Mouse (Mus musculus) kidney, embryonic 16.5 days (tissue): Measurements from ENCODE around the gene Ppp1cb. TPM values are rescaled to one million over a fixed set of nuclear protein-coding genes. Genes with fewer than 3 reads are reported as not detected.
"Not testable (repeated sequence)": the region's sequence is repeated elsewhere in the genome, so short reads cannot be mapped to it uniquely, and the experiment has no call there.

ENCODE experiments used
- ATAC-seq: fragments of 200-750 bp; cut with Nextera tagmentation; 2 replicates; pipeline ENCODE4 v1.8.0; 2017; ENCODE audit warnings: moderate TSS enrichment; ENCODE audit not compliant: low FRiP score, low TSS enrichment
- H3K27ac ChIP-seq: fragments of 300-500 bp; sonication (generic); 2 replicates; pipeline ENCODE4 v1.5.1; 2014; ENCODE audit warnings: low read length
- H3K27me3 ChIP-seq: fragments of 300-500 bp; sonication (generic); 2 replicates; pipeline ENCODE4 v1.6.1; 2014; ENCODE audit warnings: low read length, control low read depth, mixed read lengths; ENCODE audit not compliant: insufficient read depth
- H3K36me3 ChIP-seq: fragments of 300-500 bp; sonication (generic); 2 replicates; pipeline ENCODE4 v1.6.1; 2014; ENCODE audit warnings: low read length, control low read depth, mixed read lengths; ENCODE audit not compliant: insufficient read depth
- H3K4me1 ChIP-seq: fragments of 300-500 bp; sonication (generic); 2 replicates; pipeline ENCODE4 v1.6.1; 2014; ENCODE audit warnings: low read length, control low read depth, mixed read lengths; ENCODE audit not compliant: insufficient read depth
- H3K4me2 ChIP-seq: fragments of 300-500 bp; sonication (generic); replicated peaks from 2 replicates; pipeline ENCODE4 v1.6.1; 2014; ENCODE audit warnings: low read depth, low read length
- H3K4me3 ChIP-seq: fragments of 300-500 bp; sonication (generic); 2 replicates; pipeline ENCODE4 v1.5.1; 2014; ENCODE audit warnings: mild to moderate bottlenecking, low read length
- H3K9ac ChIP-seq: fragments of 300-500 bp; sonication (generic); replicated peaks from 2 replicates; pipeline ENCODE4 v1.6.1; 2014; ENCODE audit warnings: low read length
- H3K9me3 ChIP-seq: fragments of 300-500 bp; sonication (generic); 2 replicates; pipeline ENCODE4 v1.6.1; 2016; ENCODE audit warnings: low read length, control low read depth
- WGBS: fragments of 180-500 bp; shearing (Covaris S2); extraction: QIAGEN DNeasy Blood & Tissue Kit; methylation state at CpG from one replicate; pipeline ENCODE4 v1.1.7; 2014; 5-methylcytosine and 5-hydroxymethylcytosine counted together
- polyA plus RNA-seq: library from polyadenylated mRNA; unstranded; fragments of >200 nt; fragmentation: Nextera tagmentation; extraction: Ambion mirVana; gene quantifications from 2 replicates; pipeline ENCODE4 v1.2.1, GENCODE M21; 2015

Gene Ppp1cb
- polyA plus RNA-seq, 1 experiment from 2014 or later = 190 TPM

DNA sequence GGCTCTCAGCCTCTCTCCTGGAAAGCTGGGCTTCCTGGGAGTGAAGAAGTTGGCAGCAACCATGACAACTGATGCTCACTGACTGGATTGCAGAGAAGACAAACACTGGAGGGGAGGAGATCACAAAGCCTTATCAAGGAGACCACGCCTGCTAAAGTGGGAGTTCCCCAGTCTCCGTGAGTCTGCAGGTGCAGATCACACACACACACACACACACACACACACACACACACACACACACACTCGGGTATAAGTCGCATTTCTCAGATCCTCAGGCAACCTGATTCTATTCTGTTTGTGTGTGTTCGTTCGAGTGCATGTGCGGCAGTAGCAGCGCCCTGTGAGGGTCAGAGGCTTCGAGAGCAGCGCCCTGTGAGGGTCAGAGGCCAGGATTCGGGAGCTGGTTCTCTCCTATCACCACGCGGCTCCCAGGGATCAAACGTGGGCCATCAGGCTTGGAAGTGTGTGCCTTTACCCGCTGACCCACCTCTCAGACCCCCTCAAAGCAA lies 36.5 kb upstream of the Ppp1cb start:
- Histone ChIP-seq H3K4me1 (peaks cover 23% of the 10 kb centered on the region), H3K4me2 (peak overlapping the region; percentile 27)
- WGBS = 17% methylated on average over 15 of the region's 15 CpGs

GRCm38 (mm10) chr5:32423339-32424046 lies 35.1 kb upstream of the Ppp1cb start:
- Histone ChIP-seq H3K27ac (no peak overlapping the region), H3K27me3 (no peaks in the 10 kb centered on the region), H3K36me3 (no peaks in the 10 kb centered on the region), H3K9ac (0 out of 2 replicates have a peak overlapping the region, but pooled peaks have one; percentile 33), H3K9me3 (no peaks in the 10 kb centered on the region), H3K4me2 (peak overlapping the region; percentile 43), H3K4me1 (peaks cover 23% of the 10 kb centered on the region), H3K4me3 (peak overlapping the region; percentile 21; the same call in 1 of the 2 replicates)
- 15% methylated on average over 11 of the region's 11 CpGs for WGBS
- peak; percentile 85 for ATAC-seq

More for the DNA sequence above, 36.5 kb upstream of the Ppp1cb start:
- Histone ChIP-seq H3K4me3 (no peak overlapping the region), H3K27me3 (no peaks in the 10 kb centered on the region), H3K27ac (no peak overlapping the region), H3K9ac (no peak overlapping the region), H3K9me3 (no peaks in the 10 kb centered on the region), H3K36me3 (no peaks in the 10 kb centered on the region)
- ATAC-seq = peak; percentile 43; the same call in 1 of the 2 replicates

- 65% methylated on average over 8 of the region's 8 CpGs for WGBS
- no peak overlapping the region for H3K27ac ChIP-seq
- peak; percentile 25; the same call in 1 of the 2 replicates for ATAC-seq
- peak overlapping the region; percentile 43; the same call in 1 of the 2 replicates for H3K4me2 ChIP-seq
- no peaks in the 10 kb centered on the region for H3K27me3 ChIP-seq
- no peak overlapping the region for H3K4me3 ChIP-seq
- peaks cover 23% of the 10 kb centered on the region for H3K4me1 ChIP-seq
- no peak overlapping the region for H3K9ac ChIP-seq
- no peaks in the 10 kb centered on the region for H3K36me3 ChIP-seq
- no peaks in the 10 kb centered on the region for H3K9me3 ChIP-seq
Observed at GRCm38 (mm10) chr5:32424464-32424863, 34.2 kb upstream of the Ppp1cb start.

GRCm38 (mm10) chr5:32425485-32426171 lies 33.0 kb upstream of the Ppp1cb start:
- no peaks in the 10 kb centered on the region for H3K9me3 ChIP-seq
- no peaks in the 10 kb centered on the region for H3K36me3 ChIP-seq
- no peak overlapping the region for H3K4me3 ChIP-seq
- no peak for ATAC-seq
- H3K27ac ChIP-seq = no peak overlapping the region
- H3K9ac ChIP-seq = no peak overlapping the region
- peaks cover 23% of the 10 kb centered on the region for H3K4me1 ChIP-seq
- no peak overlapping the region for H3K4me2 ChIP-seq
- no peaks in the 10 kb centered on the region for H3K27me3 ChIP-seq
- 69% methylated on average over 14 of the region's 14 CpGs for WGBS

- 92% methylated on average over 1 of the region's 1 CpGs for WGBS
- no peaks in the 10 kb centered on the region for H3K36me3 ChIP-seq
- no peak for ATAC-seq
- H3K4me1 ChIP-seq = 0 out of 2 replicates have a peak, but pooled peaks cover under 1% of the 10 kb centered on the region
- no peaks in the 10 kb centered on the region for H3K9me3 ChIP-seq
- no peak overlapping the region for H3K9ac ChIP-seq
- H3K4me2 ChIP-seq = no peak overlapping the region
- no peak overlapping the region for H3K4me3 ChIP-seq
- no peaks in the 10 kb centered on the region for H3K27me3 ChIP-seq
- no peak overlapping the region for H3K27ac ChIP-seq
Observed at GRCm38 (mm10) chr5:32430399-32430798, 28.2 kb upstream of the Ppp1cb start.

GRCm38 (mm10) chr5:32434346-32434745 lies 24.3 kb upstream of the Ppp1cb start:
- not testable (repeated sequence) for ATAC-seq, H3K4me1 ChIP-seq, H3K27me3 ChIP-seq, H3K9ac ChIP-seq, H3K9me3 ChIP-seq, H3K4me2 ChIP-seq, H3K4me3 ChIP-seq, H3K36me3 ChIP-seq, H3K27ac ChIP-seq
- 91% methylated on average over 3 of the region's 3 CpGs for whole genome bisulfite sequencing

- H3K9ac ChIP-seq = no peak overlapping the region
- 0 out of 2 replicates have a peak, but pooled peaks cover 3% of the 10 kb centered on the region for H3K4me1 ChIP-seq
- H3K27me3 ChIP-seq = no peaks in the 10 kb centered on the region
- H3K4me2 ChIP-seq = no peak overlapping the region
- H3K36me3 ChIP-seq = no peaks in the 10 kb centered on the region
- no peak overlapping the region for H3K27ac ChIP-seq
- no peaks in the 10 kb centered on the region for H3K9me3 ChIP-seq
- H3K4me3 ChIP-seq = no peak overlapping the region
- WGBS = 87% methylated on average over 3 of the region's 3 CpGs
- ATAC-seq = no peak
Observed at GRCm38 (mm10) chr5:32435612-32436011, 23.0 kb upstream of the Ppp1cb start.

DNA sequence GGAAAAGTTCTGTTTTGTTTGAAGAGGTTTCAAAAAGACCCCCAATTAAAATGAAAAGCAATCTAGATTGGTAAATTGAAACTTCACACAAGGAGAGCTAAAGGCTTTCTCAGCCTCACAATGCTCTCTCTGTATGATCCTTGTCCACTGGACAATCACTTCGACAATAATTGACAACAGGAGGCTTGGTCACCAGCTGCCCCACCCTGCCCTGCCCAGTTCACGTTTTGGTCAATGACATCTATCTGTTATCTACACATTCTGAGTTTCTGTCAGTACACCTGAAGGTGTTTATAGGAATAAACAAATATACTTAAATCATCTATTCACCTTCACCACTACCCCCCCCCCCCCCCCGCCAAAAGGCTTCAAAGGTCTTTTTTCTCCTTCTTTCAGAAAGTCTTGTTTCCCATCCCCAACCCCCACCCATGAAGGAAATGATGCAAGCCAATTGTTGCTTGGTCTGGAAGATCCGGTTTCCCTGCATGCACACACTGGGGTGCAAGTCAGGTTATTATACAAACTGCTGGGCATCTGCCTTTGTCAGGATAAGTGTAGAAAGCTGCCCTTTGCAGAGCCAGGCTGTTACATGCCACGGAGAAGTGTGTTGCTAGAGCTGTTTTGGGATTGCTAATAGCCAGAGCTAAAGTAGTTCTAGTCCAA lies 20.6 kb upstream of the Ppp1cb start:
- H3K4me2 ChIP-seq = no peak overlapping the region
- no peak for ATAC-seq
- 0 out of 2 replicates have a peak, but pooled peaks cover 5% of the 10 kb centered on the region for H3K4me1 ChIP-seq
- H3K36me3 ChIP-seq = no peaks in the 10 kb centered on the region
- H3K9ac ChIP-seq = no peak overlapping the region
- no peaks in the 10 kb centered on the region for H3K27me3 ChIP-seq
- 44% methylated on average over 5 of the region's 5 CpGs for WGBS
- no peak overlapping the region for H3K27ac ChIP-seq
- no peak overlapping the region for H3K4me3 ChIP-seq
- no peaks in the 10 kb centered on the region for H3K9me3 ChIP-seq

DNA sequence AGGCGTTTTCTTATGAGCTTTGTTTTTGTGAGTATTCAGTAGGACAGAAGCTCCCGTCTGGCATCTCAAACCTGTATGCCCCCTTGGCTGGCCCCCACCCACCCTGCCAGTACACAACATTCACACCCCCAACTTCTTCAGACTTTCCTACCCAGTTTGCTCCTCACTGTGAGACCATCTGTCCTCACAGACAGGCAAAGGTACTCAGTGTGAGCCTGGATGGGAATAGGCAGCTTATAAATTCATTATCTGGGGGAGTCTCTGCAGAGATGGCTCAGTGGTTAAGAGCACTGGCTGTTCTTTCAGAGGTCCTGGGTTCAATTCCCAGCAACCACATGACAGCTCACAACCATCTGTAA lies 20.1 kb upstream of the Ppp1cb start:
- no peak overlapping the region for H3K4me3 ChIP-seq
- 52% methylated on average over 2 of the region's 2 CpGs for WGBS
- H3K27me3 ChIP-seq = no peaks in the 10 kb centered on the region
- H3K4me2 ChIP-seq = no peak overlapping the region
- H3K4me1 ChIP-seq = 0 out of 2 replicates have a peak, but pooled peaks cover 5% of the 10 kb centered on the region
- no peak overlapping the region for H3K27ac ChIP-seq
- no peak for ATAC-seq
- no peak overlapping the region for H3K9ac ChIP-seq
- no peaks in the 10 kb centered on the region for H3K9me3 ChIP-seq
- H3K36me3 ChIP-seq = no peaks in the 10 kb centered on the region
